Mouse (Mus musculus) layer of hippocampus, postnatal 14 days (tissue): ENCODE data around the gene Gli1. TPM values are rescaled to one million over a fixed set of nuclear protein-coding genes. Genes with fewer than 3 reads are reported as not detected.
A peak's percentile ranks its signal among the peaks of the same experiment; 100 is the strongest.

Experiments used
- DNase-seq, 2 experiments: peaks; one replicate each; pipeline ENCODE4 v3.0.0; 2021 to 2022; ENCODE audit warnings: low spot score in 2 of 2, mixed read lengths in 1 of 2
- total RNA-seq, 2 experiments: library from RNA; stranded (reverse); gene quantifications; 2 replicates each; pipeline ENCODE4 v1.2.3; 2021

Gli1 gene
- total RNA-seq, 2 experiments from 2014 or later: 2.0 to 3.3 TPM

DNA sequence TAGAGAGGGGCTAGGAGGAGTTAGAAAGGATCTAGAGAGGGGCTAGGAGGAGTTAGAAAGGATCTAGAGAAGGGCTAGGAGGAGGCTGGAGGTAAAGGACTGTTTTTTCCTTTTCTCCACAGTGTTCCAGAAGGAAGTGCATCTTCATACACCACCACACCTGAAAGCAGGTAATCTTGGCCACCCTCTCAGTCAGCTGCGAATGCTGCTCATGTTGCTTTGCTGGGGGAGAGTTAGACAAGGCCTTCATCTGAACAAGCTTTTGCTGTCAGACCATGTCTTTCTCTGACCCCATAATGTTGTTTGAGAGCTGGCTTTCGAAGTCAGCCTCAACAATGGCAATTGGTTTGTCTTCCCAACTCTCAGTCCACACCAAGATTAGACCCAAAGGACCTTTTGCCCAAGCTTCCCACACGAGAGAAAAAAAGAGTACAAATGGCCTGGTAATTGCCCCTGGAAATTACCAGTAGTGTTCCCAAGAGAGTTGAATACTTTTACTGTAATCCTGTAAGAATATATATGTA, 48.1 kb downstream of the Gli1 start:
- no peak for DNase-seq

DNA sequence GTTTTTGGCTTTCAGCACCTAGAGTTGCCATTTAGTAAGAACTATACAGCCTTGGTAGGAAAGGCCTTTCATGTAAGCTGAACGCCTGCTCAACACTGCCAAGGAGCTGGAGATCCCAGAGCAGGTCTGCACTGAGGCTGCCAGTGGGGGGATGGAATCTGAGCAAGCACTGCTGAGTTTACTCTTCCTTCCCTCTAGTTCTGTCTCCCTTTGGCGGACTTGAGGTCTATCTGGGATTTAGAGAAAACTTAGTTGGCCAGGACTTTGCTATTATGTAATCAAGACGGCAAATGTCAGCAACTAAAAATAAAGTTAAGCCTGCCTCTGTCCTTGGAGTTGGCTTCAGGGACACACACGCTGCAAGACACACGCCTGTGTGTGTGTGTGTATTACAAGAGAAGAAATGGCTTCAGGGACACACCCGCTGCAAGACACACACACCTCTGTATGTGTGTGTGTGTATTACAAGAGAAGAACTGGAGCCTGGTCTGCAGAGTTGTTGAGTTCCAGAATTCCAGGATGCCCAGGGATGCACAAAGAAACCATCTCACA, 48.7 kb downstream of the Gli1 start:
- no peak for DNase-seq

DNA sequence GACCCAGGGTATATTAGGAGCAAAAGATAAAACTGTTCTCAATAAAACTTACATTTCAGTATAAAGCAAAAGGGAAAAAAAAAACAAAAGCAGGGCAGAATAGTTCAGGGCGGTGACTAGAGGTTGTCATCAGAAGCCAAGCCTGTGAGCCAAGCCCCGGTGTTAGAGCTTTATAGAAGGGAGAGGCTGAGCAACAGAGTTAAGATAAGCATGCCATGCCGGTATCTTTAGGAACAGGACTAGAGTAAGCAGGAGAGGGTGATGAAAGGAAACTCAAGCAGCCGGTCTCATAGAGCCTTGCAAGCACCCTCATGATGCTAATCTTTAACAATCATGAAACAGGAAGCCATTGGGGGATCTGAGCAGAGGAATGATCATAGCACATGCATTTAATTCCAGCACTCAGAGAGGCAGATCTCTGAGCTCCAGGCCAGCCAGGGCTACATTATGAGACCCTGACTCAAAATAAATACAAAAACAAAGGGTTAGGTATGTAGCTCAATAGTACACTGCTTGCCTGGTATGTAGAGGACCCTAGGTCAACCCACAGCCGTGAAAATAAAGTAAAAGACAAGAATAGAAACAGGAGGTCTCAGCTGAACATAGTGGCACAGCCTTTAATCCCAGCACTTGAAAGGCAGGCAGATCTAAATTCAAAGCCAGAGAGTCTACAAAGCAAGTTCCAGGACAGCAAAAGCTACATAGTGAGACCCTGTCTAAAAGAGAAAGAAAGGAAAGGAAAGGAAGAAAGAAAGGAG, 49.7 kb downstream of the Gli1 start:
- DNase-seq: no peak

DNA sequence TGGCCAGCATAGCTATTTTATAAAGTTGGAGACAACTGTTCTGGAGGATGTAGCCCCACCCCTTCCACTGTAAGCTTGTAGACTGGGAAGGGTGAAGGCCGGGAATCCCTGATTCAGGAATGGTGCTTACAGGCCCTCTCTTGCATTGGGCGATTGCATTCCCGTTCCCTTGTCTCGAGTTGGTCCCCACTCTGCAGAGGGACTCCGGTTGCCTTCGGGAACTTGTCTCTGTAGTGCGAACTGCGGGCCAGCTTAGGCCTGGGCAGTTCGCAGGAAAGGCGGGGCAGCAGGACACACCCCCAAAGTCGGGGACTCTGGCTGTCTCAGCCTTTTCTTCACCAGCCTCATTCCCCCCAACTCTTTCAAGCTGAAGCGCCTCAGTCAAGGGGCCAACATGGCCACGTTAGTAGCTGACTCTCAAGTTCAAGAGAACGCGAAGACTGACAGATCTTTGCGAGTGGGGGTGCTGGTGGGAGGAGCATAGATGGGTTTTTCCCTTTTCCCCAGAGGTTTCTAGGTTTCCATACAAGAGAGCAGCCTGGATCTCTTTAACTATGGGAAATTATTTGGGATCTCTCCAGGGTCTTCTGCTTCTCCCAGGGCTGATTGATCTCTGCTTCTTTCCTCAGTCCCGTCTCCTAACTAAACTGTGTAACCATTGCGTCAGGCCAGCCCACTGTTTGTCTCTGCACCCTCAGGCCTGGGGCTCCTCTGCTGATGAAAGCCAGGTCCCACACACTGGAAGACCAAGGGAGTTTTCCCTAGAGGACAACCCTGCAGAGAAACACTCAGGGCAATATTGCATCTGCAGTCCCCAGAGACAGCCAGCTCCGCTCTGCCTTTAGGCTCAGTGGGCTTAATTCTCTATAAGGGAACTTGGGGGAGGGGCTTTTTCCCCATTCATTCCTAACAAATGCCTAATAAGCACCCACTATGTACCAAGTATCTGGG, 50.6 kb downstream of the Gli1 start:
- no peak for DNase-seq

DNA sequence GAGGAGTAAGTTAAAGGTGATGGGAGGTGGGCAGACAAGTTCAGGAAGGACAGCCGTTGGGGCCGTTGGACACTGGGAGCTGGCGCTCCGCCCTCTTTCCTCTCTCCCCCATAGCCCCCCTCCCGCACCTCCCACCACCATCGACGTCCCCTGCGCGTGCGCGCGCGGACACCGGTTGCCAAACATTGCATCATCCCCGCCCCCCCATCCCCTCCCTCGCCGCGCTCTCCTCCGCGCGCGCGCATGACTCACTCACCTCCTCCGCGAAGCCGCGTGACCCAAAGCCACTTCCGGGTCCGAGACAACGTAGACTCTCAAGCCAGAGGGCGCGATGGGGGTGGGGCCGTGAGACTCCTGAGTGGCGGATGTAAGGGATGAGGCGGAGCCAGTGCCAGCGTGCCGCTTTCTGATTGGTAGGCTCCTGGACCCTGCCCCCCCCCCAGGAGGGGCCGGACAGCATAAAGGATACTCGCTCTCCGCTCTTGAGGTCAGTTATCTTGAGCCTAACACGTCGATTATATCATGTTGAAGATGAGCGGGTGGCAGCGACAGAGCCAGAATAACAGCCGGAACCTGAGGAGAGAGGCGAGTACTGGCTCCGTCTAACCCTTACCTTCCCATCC, 51.4 kb downstream of the Gli1 start:
- peak; percentile 99 to 100 for DNase-seq

DNA sequence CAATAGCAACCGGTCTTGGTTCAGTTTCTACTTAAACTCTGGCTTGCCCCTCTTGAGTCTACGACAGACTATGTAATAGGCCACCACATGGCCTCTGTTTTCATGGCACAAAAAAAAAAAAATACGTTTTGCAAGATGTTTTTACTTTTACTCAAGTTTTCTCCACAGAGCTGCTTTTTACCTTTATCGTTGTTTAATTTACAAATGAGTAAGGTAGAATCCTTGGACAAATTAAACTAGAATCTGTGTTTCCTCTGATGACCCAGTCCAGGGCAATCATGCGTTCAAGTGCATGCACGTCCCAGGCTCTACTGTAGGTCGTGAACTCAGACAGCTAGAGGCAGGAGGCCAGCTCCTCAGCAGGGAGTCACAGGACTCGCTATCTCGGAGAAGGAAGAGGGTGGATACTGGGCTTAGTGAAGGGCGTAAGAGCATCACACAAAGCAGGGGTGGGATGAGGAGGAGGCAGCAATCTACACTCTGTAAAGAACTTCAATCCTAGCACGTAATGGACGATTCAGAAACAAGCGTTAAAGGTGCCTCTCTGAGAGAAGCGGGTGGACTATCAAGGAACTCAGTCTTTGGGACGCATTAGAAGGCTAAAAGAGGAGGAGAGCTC, 52.1 kb downstream of the Gli1 start:
- peak in 1 of 2 experiments; percentile 47 for DNase-seq

DNA sequence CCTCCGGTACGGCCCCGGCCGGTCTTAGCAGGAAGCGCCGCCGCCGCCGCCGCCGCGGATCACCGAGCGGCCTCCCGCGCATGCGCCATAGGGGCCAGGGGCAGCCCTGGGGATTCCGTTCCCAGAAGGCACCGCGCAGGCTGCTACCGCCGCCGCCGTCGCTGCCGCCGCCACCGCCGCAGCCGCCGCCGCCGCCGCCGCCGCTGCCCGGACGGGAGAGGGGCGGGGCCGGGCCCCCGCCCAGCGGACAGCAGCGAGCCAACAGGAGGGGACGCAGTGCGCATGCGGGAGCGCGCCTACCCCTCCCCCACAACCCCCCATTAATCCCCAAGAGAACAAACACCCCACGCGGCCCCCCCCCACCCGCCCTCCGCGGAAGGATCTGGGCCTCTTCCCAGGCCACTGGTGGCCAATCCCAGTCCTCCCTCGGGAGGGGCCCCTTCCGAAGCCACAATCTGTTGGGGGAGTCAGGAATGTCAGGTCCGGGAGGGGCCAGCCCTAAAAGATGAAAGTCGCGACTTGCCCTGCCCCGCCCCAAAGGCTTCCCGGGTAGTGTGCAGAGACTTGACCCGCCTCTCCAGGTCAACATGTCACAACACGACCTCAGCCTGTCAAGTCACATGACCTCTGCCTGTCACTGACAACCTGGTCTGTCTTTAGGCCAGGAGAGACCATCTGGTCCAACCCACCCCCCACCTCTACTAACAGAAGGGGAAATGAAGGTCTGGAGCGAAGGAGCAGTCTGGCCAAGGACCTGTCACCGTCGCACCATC, 52.8 kb downstream of the Gli1 start, which contains the start of gene Mbd6:
Gene Mbd6, minus strand, starts transcription at position 219 of the 773 bp plus-strand sequence.
- DNase-seq: peak; percentile 83 to 84

DNA sequence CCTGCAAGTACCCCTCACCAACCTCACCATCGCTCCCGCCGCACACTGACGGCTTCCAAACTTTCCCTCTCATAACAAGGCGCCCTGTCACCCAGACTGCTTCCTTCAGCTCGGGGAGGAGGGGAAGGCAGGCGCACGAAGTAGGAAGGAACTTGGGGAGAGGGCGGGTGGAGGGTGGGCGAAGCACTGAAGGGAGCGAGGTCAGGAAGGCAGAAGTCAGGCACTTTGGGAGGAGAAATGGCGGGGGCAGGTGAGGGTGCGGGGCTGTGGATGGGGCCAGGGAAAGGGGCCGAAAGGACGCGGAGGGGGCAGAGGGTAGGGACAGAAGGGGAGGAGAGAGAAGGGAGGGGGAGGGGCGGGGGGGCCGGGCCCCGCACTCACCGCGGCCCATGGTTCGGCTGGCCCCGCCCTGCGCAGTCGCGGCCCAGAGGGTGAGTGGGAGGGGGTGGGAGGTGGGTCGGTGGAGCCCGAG, 53.4 kb downstream of the Gli1 start:
- DNase-seq: peak in 1 of 2 experiments; percentile 53

DNA sequence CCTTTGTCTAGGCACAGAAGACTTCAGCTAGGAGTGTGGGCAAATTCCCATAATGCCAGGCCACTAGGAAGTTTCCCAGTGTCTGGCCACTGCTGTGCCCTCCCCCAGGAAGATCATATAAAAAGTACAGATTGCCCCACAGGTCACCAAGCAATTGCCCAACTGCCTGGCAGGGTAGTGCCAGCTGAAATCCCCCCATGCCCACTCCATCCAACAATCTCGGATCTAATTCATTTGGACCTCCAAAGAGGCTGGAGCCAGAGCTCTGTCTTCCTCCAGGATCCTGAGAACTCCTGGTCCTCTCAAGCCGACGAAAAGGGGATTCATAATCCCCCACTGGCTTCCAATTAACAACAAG, 53.9 kb downstream of the Gli1 start:
- no peak for DNase-seq

DNA sequence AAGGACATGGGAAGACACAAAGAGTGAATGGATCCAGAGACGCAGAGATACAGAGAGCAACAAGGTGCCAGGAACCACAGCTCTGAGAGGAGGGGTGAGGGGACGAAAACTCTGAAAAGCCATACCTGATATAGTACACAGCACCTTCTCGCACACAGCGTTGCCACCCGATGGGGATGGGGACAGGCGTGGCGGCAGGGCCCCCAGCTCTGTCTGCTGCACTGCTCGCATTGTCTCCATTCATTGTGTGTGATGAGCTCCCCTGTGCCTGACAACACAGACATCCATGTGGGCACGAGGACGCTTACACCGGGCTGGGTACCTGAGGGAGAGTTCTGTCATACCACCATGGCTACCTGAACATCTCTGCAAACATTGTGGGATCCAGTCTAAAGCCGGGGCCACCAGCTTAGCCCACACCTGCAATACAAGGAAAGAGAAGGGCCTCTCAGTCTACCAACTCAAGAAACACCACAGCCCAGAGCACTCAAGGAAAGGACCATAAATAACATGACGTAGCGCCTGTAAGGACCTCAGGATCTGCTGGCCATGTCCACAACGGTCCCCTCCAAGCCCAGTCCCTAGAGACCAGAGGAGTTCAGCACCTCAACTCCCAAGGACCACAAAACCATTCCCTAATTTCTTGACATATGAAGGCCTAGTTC, 54.4 kb downstream of the Gli1 start:
- no peak for DNase-seq

DNA sequence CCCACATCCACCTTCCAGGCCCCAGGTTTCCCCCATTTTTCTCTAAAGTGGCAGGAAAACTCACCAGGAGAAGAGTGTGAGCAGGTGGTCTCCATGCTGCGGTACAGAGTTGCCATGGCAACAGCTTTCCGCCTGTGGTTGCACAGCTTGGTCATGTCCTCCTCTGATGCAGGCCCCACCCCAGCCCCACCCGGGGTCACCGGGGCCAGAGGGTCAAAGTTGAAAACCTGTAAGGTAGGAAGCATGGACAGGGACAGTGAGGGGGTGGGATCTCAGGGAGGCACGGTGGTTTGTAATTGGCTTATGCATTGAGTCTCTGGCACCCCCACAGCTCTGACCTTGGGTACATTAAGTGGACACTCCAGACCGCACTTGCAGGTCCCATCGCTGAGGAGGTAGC, 55.0 kb downstream of the Gli1 start:
- DNase-seq: no peak

DNA sequence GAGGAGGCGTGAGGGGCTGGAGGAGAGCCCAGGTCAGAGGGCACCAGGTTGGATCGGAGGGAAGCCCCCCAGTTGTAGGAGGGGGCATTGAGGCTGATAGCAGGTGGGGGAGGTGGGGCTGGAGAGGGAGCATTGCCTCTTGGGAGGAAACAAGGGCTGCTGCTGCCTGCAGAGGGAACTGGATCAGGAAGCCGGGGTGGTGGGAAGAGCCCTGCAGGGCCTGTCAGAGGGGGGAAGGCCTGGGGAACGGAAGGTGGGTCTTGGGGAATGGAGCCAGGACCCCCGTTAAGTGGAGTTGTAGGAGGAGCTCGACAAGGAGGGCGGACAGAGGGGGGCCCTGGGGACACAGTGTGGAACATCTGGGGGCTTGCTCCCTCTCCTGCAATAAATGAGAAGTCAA, 55.6 kb downstream of the Gli1 start:
- DNase-seq: no peak

DNA sequence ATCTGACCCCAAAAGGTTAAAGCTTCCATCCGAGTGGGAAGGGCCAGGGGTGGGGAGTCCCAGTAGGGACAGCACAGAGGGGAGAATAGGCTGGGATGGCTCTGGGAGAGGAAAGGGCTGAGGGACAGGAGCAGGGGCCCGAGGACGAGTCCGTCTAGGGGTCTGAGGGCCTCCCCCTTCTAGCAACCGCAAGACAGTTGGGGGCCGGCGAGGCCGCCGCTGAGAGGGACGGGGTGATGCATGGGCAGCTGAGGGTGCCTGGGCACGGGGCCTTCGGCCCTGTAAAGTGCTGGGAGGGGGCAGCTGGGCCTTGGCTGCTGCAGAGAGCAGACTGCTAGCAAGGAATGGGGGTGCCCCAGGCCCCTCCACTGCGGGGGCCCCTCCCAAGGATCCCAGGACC, 56.1 kb downstream of the Gli1 start:
- DNase-seq: no peak

DNA sequence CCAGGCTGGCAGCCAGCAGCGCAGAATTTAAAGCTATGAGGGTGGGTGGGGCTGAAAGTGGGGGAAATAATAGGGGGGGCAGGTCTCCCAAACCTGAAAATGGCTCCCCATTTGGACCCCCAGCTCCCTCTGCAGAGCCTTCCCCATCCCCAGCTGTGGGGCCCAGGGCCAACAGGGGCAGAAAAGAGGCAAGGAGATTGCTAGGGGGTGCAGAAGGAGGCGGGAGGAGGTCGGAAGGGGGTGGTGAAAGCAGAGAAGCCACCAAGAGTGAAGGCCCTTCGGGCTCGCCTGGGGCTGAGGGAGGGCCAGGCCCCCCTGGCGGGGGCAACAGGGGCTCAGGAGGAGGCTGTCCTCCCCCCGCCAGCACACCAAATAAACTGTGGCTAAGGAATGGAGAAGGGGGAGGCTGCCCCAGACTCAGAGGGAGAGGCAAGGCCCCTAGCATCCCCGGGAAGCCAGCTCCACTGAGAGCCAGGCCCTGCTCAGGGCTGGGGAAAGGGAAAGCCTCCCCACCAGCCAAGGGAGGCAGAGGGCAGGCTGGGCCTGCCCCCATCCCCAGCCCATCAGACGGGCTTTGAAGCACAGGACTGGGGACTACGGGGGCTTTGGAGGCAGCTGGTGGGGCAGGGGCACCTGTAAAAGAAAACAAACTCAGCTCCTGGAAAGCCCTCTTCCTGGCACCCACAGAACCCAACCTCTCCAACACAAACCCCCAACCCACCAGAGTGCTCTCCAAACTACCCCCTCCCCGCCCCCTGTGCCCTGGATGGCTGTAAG, 56.9 kb downstream of the Gli1 start:
- DNase-seq: no peak

DNA sequence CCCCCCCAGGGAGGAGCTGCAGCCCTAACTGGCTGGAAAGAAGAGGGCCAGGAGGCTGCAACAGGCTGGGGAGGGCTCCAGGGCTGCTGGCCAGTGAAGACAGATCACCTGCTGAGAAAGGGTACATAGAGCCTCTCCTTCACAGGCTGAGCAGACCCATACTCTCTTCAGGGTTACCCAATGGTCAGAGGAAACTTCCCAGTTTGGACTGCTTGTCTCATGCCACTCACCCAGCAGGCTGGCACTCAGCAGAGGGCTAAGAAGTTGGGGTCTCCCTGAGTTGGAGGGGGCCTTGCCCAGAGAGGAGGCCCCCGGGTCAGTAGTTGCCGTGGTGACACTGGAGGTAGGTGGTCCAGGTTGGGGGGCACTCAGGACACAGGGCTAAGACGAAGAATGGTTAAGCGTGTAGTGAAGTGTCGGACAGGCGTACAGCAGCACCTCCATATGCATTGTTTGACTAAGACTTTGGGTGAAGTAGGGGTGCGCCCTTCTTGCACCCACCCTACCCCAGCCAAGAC, 57.6 kb downstream of the Gli1 start:
- no peak for DNase-seq

DNA sequence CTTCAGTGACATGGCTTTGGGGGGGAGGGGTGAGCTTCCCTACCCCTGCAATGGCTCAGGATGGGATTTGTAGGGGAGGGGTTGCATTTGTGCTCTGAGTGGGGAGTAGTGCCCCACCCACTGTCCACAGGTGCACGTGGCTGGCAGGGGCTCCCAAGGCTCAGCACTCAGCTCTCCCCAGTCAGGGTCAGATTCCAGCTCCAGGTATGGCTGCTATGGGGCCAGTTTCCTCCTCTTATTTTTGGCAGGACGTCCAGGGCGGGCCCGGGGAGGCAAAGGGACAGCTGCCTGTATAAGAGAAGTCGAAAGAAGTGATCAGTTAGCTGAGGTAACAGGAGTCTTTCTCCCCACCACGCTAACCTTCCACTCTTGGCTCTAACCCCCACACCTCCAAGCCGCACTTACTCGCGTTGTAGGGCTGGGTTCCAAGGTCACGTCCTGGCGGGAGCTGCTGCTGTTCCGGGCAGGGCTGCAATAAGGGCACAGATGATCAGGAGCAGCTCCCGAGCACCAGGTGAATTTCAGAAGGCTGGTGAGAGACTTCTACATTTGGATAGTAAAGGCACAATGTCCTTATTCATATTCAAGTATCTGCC, 59.1 kb downstream of the Gli1 start:
- no peak for DNase-seq

DNA sequence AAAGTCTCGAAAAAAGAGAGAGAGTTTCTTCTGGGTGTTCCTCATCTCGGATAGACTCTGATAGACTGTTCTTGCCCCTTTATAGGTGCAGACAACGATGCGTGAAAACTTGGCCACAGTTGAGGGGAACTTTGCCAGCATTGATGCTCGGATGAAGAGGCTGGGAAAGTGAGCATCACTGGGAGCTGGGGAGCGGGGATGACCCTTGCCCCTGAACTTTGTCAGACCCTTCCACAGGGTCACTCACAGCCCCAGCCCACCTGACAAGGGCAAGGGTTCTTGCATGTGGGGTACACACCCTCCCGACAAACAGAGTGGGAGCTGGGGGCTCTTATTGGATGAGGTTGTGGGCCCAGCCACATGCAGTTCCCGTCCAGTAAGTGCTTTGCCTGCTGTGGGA, 60.5 kb downstream of the Gli1 start:
- DNase-seq: no peak
